Mouse (Mus musculus): ENCODE measurements around the gene Cldn15. TPM values are rescaled to one million over a fixed set of nuclear protein-coding genes. Genes with fewer than 3 reads are reported as not detected.

Cldn15 gene
- total RNA-seq, 2 experiments from 2014 or later = not detected

DNA sequence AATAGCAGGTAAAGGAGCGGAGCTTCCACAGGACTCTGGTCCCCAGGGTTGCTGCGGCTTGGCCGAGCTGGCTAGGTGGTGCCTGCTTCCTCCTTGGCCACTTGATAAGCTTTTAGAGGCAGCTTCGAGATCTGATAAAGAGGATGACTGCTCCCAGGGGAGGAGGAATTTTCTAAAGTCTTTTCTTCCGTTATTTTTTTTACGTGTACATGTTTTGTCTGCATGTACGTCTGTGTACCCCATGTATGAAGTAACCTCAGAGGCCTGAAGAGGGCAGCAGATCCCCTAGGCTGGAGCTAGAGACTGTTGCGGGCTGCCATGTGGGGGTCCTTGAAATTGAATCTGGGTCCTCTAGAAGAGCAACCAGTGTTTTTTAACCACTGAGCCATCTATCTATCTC, 14.6 kb downstream of the Cldn15 start:
- no peak for DNase-seq (ENCODE audit: low spot score in 2 of 2)

DNA sequence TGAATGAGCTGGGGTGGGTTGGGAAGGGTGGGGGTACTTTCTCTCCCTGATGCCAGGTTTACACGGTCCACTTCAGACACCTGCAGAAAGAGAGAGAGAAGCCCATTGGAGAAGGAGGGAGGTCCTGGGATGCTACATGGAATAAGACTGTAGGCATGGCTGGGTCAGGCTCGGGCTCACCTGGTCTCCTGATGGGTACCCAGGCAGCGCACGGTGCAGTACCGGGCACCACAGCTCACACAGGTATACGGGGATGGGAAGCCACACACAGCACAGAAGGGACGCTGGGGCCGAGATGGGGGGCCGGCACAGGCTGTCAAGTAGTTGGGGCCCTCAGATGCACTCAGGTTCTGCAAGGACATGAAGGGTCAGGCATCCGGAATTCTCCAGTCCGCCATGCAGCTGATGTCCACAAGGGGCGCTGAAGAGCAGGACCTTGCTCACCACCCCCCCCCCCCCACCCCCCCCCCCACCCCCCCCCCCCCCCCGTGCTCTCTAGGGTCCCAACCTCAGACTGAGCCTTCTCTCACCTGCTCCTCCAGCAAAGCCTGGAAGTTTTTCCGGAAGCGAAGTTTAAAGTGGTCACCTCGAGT, 16.0 kb downstream of the Cldn15 start:
- peak; percentile 56 to 60 for DNase-seq (ENCODE audit: low spot score in 2 of 2)

DNA sequence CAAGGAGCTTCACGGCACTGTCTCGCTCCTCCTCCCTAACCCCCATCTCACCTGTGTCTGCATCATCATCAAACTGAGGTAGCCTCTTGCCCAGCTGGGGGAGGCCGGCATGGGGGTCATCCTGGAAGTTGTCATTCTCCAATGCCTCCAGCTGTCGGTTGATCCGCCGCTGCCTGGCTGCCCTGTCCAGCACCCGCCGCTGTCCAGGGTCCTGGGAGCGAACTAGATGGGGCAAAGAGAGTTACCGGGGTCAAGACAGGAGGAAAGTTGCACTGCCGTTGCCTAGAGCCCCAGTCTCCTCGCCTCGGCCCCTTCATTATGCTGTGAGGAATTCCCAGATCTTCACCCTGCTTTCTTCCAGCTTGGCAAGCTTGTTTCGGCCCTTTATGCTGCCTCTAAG, 18.4 kb downstream of the Cldn15 start:
- no peak for DNase-seq (ENCODE audit: low spot score in 2 of 2)

DNA sequence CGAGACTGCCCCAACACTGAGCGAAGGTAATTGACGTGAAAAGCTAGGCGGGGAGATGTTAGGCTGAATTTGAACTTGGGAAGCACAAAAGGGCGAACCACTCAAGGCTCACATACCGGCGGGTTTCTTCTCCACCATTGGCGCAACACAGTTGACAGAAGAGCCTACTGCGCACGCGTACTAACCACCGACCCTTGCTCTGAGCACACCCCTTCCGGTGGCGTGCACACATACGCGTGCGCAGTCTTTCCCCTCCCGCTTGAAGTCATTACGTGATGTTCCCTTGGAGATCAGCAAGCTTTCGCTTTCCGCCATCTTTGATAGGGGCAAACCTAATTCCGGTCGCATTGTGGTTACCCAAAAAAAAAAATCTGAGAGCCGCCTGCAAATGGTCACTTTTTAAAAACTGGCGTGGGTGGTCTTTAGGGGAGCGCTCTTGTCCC, 20.3 kb downstream of the Cldn15 start, which contains the start of gene Plod3:
Gene Plod3 (plus strand): TSS at position 325 of the 443 bp plus-strand sequence.
- peak; percentile 95 to 96 for DNase-seq (ENCODE audit: low spot score in 2 of 2)

DNA sequence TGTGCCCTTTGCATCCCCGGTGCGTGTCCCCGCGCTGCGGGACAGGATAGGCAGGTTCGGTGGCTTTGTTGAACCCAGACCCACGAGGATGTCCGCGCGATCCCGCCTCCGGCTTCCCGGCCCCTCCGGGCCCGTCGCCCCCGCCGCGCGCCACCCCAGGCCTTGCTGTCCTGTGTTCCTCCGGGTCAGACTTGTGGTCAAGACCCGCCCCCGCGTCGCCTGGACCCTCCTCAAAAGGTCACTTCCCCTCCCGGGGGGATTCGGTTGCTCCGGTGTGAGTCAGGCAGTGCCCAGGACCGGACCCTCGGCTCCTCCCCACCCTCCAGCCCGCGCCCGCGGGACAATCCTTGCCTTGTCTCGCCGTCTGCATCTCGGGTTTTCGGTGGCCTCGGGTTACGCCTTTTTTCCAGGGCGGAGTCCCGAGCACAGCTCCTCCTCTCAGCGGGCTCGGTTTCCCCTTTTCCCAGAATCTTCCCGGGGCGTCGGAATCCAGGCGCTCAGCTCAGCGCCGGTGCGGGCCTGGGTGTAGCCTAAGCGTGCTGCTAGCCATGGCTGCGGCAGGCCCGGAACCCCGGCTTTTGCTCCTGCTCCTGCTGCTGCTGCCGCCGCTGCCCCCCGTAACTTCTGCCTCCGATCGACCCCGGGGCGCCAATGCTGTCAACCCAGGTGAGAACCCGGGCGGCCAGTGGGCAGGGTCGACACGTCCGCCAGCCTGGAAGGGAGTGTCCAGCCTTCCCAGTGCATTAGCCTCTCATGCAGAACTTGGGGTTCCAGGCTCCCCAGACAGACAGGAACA, 20.9 kb downstream of the Cldn15 start:
- DNase-seq (ENCODE audit: low spot score in 2 of 2) = peak; percentile 79 to 82

DNA sequence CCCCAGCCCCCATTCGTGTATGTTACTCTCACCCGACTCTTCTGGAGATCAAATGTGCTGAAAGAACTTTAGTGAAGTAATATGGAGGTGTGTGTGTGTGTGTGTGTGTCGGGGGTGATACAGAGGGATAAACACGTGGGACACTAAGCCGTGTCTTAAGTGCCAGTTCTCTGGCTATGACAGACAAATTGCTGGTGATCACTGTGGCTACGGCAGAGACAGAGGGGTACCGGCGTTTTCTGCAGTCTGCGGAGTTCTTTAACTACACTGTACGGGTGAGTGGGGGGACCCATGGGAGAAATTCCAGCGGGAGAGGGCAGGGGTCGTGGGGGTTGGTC, 21.5 kb downstream of the Cldn15 start, which contains the start of gene Znhit1:
Gene Znhit1 (minus strand): TSS at position 88 of the 338 bp plus-strand sequence.
- DNase-seq (ENCODE audit: low spot score in 2 of 2) = no peak

DNA sequence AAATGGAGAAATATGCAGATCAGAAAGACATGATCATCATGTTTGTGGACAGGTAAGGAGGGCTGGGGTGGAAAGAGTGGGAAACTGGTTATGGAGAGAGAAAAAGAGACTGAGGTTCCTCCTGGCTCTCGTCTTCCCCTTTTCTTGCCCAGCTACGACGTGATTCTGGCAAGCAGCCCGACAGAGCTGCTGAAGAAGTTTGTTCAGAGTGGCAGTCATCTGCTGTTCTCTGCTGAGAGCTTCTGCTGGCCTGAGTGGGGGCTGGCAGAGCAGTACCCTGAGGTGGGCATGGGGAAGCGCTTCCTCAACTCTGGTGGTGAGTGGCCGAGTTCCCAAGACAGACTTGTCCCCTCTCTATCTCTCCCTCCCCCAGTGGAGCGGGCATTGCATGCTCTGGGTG, 22.0 kb downstream of the Cldn15 start:
- DNase-seq (ENCODE audit: low spot score in 2 of 2) = peak; percentile 50 to 59

DNA sequence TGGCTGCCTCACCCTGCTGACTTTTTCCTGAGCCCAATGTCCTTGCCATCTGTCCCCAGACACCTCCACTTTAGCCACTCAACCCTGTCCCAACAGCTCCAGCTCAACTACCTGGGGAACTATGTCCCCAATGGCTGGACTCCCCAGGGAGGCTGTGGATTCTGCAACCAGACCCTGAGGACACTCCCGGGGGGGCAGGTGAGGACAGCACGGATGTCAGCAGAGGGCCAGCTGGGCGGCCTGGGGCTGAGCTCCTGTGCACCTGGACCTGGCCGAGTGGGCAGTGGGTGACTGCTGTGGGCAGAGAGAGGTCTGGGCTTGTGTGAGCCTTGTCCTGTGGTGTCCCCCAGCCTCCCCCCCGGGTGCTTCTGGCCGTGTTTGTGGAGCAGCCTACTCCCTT, 23.4 kb downstream of the Cldn15 start:
- no peak for DNase-seq (ENCODE audit: low spot score in 2 of 2)

DNA sequence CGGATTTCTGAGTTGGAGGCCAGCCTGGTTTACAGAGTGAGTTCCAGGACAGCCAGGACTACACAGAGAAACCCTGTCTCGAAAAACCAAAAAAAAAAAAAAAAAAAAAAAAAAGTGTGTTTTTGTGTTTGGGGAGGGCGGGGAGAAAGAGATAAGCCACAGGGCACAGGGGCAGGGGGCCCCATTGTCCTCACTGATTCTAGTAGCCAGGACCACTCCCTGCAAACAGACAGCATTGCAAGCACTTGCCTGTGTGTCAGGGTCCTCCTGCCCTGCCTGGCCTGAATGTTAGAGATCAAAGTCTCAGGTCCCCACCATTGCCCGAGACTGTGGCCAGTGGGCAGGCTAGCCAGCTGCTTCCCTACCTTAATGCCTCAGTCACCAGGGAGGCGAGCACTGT, 33.0 kb downstream of the Cldn15 start:
- DNase-seq (ENCODE audit: low spot score in 2 of 2) = no peak

DNA sequence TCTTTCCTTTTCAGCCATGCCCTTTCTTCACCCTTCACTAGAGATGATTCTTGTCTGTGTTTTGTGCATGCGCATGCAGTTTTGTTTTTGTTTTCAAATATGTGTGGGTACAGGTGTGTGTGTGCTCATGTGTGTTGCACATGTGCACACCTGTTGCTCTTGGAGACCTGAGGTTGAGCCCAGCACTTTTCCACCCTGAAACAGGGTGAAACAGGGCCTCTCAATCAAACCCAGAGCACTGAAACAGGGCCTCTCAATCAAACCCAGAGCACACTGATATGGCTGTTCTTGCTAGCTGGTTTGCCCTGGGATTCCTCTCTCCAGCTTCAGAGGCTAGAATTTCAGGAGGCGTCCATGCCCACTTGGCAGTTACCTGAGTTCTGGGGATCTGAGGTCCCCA, 34.2 kb downstream of the Cldn15 start:
- no peak for DNase-seq (ENCODE audit: low spot score in 2 of 2)

DNA sequence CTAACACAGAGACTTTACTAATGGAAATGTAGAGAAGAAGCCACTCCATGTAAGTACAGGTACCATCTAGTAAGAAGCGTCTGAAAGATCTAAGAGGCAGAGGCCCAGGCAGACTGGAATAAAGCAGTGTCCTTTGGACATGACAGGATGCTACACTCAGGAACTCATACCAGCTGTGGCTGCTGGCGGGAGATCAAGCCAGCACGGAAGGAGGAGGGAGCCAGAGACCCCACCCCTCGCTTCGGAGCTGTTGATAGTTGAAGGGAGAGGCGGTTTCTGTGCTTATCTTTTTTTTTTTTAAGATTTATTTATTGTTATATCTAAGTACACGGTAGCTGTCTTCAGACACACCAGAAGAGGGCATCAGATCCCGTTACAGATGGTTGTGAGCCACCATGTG, 40.9 kb downstream of the Cldn15 start:
- no peak for DNase-seq (ENCODE audit: low spot score in 2 of 2)

DNA sequence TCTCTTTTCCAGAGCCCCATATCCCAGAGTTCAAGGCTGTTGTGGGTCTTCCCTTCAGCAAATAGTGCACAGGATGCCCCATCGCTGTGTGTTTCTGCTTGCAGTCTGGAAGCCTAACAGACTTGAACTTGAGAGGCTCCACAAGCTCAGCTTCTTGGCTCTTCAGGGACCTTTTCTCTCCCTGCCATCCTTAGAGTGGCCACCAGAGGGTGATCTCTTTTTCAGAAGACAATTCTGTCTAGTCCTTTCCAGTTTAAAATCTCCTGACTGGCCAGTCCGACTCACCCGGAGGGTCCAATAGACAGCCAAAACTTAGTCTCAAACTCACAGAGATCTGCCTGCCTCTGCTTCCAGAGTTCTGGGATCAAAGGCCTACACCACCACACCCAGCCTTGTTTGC, 43.6 kb downstream of the Cldn15 start:
- peak; percentile 58 to 67 for DNase-seq (ENCODE audit: low spot score in 2 of 2)

DNA sequence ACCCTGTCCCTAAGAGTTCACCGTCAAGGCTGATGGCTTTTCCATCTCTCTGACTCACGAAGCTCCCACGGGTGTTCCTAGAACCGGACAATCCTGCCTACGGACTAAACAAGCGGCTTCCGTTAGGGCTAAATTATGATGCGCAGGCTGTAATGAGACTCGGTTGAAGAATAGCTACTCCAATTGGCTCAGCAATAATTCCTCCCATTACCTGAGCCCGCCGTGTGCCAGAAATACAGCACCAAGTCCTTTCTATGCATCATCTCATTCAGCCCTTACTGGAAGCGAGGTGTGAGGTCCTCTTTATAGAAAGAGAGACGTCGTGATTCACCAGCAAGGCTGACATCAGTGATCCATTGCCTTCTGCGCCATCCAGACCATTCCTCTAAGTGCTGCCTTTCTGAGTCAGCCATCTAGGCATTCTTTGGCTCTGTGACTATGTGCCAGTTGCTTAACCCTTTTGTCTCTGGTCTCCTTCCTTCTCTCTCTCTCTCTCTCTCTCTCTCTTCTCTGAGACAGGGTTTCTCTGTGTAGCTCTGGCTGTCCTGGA, 46.1 kb downstream of the Cldn15 start:
- no peak for DNase-seq (ENCODE audit: low spot score in 2 of 2)

DNA sequence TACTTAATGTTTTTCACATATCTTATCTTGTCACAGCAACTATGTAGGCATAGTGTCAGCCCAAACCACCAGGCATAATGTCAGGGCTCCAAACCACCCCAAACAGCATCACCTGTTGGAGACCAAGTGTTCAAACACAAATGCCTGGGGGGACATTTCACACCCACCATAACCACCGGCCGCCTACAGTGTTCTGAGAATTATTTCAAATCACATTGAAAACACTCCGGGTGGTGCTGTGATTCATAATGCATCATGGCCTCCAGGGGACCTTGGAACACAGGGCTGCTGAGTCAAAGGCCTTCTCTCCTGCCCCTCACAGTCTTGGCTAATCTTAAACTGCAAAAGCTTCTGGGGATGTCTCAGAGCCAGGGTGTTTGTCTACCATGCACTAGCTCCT, 49.5 kb downstream of the Cldn15 start:
- no peak for DNase-seq (ENCODE audit: low spot score in 2 of 2)

DNA sequence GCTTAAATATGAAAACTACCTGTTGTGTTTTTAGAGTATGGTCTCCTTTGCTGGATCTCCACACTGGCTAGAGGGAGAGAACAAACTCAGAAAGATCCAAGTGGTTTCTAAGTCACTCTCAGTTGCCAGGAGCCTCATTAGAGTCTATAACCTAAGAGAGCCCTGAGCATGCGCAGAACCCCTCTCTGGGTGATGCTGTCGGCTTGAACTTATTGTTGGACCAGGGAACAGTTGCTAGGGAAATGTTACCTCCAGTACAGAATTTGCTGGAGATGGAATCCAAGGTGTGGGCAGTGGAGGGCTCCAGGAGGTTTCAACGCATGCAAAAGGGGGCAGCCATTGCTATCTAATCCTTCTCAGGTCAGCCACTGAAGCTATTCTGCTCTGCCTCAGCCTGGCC, 57.9 kb downstream of the Cldn15 start:
- no peak for DNase-seq (ENCODE audit: low spot score in 2 of 2)

DNA sequence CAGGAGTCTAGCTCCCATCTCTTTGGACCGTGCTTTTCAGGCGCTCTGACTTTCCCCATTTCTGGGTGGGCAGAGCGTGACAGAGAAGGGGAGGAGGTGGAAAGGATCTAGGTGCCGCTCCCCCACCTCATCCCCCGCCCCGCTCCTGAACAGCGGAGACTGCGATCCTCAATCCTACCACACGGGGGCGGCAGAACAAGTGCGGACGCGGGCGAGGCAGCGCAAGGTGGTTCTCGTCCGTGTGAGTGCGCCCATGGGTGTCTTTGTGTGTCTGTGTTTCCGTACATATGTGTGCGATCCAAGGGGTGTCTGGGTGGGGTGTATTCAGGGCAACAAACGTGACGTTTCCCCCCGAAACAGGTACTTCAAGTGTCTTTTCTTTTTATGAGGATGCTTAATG, 58.7 kb downstream of the Cldn15 start:
- DNase-seq (ENCODE audit: low spot score in 2 of 2) = peak; percentile 91

Small RNA genes lying within 50 kb of the gene (microRNA-seq; reads per million reads assigned to microRNA genes)
- 248 to 275 reads per million in 2 experiments for gene Mir702

Other genes with a start within 250 kb of the Cldn15 start
- 10 to 100 TPM; 19.0 to 20.7 TPM for gene Col26a1, start 83.4 kb upstream of the Cldn15 start, total RNA-seq (2021)
- 10 to 100 TPM; 68.9 to 70.8 TPM for gene Ift22, start 58.5 kb upstream of the Cldn15 start, total RNA-seq (2021)
- 100 to 1,000 TPM; 196 to 209 TPM for gene Fis1, start 13.3 kb upstream of the Cldn15 start, total RNA-seq (2021)
- gene Plod3, start 20.4 kb downstream of the Cldn15 start, total RNA-seq (2021) = 10 to 100 TPM; 38.5 to 44.0 TPM
- gene Znhit1, start 21.4 kb downstream of the Cldn15 start, total RNA-seq (2021) = 10 to 100 TPM; 78.6 to 84.6 TPM
- 100 to 1,000 TPM; 253 to 268 TPM for gene Vgf, start 59.8 kb downstream of the Cldn15 start, total RNA-seq (2021)
- gene Ap1s1, start 79.5 kb downstream of the Cldn15 start, total RNA-seq (2021) = 100 to 1,000 TPM; 187 to 196 TPM
- under 1 TPM; 0.80 to 0.96 TPM for gene Serpine1, start 105.7 kb downstream of the Cldn15 start, total RNA-seq (2021)
- 1 to 10 TPM; 4.8 to 5.2 TPM for gene Trim56, start 149.6 kb downstream of the Cldn15 start, total RNA-seq (2021)
- not detected for gene Muc3, start 182.7 kb downstream of the Cldn15 start, total RNA-seq (2021)
- gene Muc3a, start 245.8 kb downstream of the Cldn15 start, total RNA-seq (2021) = 1 to 10 TPM; 3.5 to 5.2 TPM